Mouse (Mus musculus): Measurements from ENCODE around the gene Tex29. TPM values are rescaled to one million over a fixed set of nuclear protein-coding genes. Genes with fewer than 3 reads are reported as not detected.

The Tex29 gene
- total RNA-seq, 1 experiment: not detected

- no peak overlapping the region for H3K9ac ChIP-seq (ENCODE audit: insufficient read depth, low read depth, low read length, poor library complexity, severe bottlenecking)
- no peak for DNase-seq (ENCODE audit: low read depth, low spot score)
- no peak overlapping the region for H3K27ac ChIP-seq (ENCODE audit: insufficient read depth, low read depth, low read length, poor library complexity, severe bottlenecking)
- H3K9me3 ChIP-seq (ENCODE audit: control insufficient read depth, insufficient read depth, low read depth, low read length): no peaks in the 10 kb centered on the region
- TF ChIP-seq ZNF384 (IDR thresholded peaks at IDR 0.05; ENCODE audit: low read depth, low read length): no peak
- no peak for TF ChIP-seq CHD2 (IDR thresholded peaks at IDR 0.05; ENCODE audit: low read depth, low read length)
- TF ChIP-seq MAFK (IDR thresholded peaks at IDR 0.05; ENCODE audit: insufficient read depth, low read depth, low read length): no peak
- TF ChIP-seq HCFC1 (IDR thresholded peaks at IDR 0.05; ENCODE audit: borderline replicate concordance, insufficient read depth, low read length): no peak
- TF ChIP-seq ZC3H11A (IDR thresholded peaks at IDR 0.05; ENCODE audit: borderline replicate concordance, low read depth, low read length): no peak
- H3K4me1 ChIP-seq (ENCODE audit: control insufficient read depth in 2 of 2, insufficient read depth in 2 of 2, low read length in 2 of 2, poor library complexity in 1 of 2): no peaks in the 10 kb centered on the region
- H3K4me3 ChIP-seq (ENCODE audit: insufficient read depth in 1 of 2, low read depth in 1 of 2, low read length in 2 of 2, poor library complexity in 1 of 2, severe bottlenecking in 1 of 2): no peak overlapping the region
- peaks cover 38% of the 10 kb centered on the region for H3K36me3 ChIP-seq (ENCODE audit: control insufficient read depth, insufficient read depth, low read length, poor library complexity, severe bottlenecking)
- in situ Hi-C loops (cut with MboI; ENCODE audit: low sequenced_read_pairs in 2 of 2, unreplicated experiment in 2 of 2): no loop called here
These were observed 34.0 kb upstream of the Tex29 start for GRCm38 (mm10) chr8:11806252-11806651.

GRCm38 (mm10) chr8:11807361-11807760, 32.9 kb upstream of the Tex29 start:
- Histone ChIP-seq H3K4me1 (ENCODE audit: control insufficient read depth in 2 of 2, insufficient read depth in 2 of 2, low read length in 2 of 2, poor library complexity in 1 of 2) (no peaks in the 10 kb centered on the region), H3K9me3 (ENCODE audit: control insufficient read depth, insufficient read depth, low read depth, low read length) (no peaks in the 10 kb centered on the region), H3K27ac (ENCODE audit: insufficient read depth, low read depth, low read length, poor library complexity, severe bottlenecking) (no peak overlapping the region), H3K4me3 (ENCODE audit: insufficient read depth in 1 of 2, low read depth in 1 of 2, low read length in 2 of 2, poor library complexity in 1 of 2, severe bottlenecking in 1 of 2) (no peak overlapping the region), H3K9ac (ENCODE audit: insufficient read depth, low read depth, low read length, poor library complexity, severe bottlenecking) (no peak overlapping the region), H3K36me3 (ENCODE audit: control insufficient read depth, insufficient read depth, low read length, poor library complexity, severe bottlenecking) (peaks cover 38% of the 10 kb centered on the region)
- no peak for DNase-seq (ENCODE audit: low read depth, low spot score)
- in situ Hi-C loops (cut with MboI; ENCODE audit: low sequenced_read_pairs in 2 of 2, unreplicated experiment in 2 of 2): no loop called here
- TF ChIP-seq MAFK (IDR thresholded peaks at IDR 0.05; ENCODE audit: insufficient read depth, low read depth, low read length) (no peak), CHD2 (IDR thresholded peaks at IDR 0.05; ENCODE audit: low read depth, low read length) (no peak), HCFC1 (IDR thresholded peaks at IDR 0.05; ENCODE audit: borderline replicate concordance, insufficient read depth, low read length) (no peak), ZNF384 (IDR thresholded peaks at IDR 0.05; ENCODE audit: low read depth, low read length) (no peak), ZC3H11A (IDR thresholded peaks at IDR 0.05; ENCODE audit: borderline replicate concordance, low read depth, low read length) (no peak)

GRCm38 (mm10) chr8:11808047-11808446, 32.2 kb upstream of the Tex29 start:
- TF ChIP-seq MAFK (IDR thresholded peaks at IDR 0.05; ENCODE audit: insufficient read depth, low read depth, low read length) (no peak), ZC3H11A (IDR thresholded peaks at IDR 0.05; ENCODE audit: borderline replicate concordance, low read depth, low read length) (no peak), HCFC1 (IDR thresholded peaks at IDR 0.05; ENCODE audit: borderline replicate concordance, insufficient read depth, low read length) (no peak), ZNF384 (IDR thresholded peaks at IDR 0.05; ENCODE audit: low read depth, low read length) (no peak), CHD2 (IDR thresholded peaks at IDR 0.05; ENCODE audit: low read depth, low read length) (no peak)
- no peaks in the 10 kb centered on the region for H3K9me3 ChIP-seq (ENCODE audit: control insufficient read depth, insufficient read depth, low read depth, low read length)
- DNase-seq (ENCODE audit: low read depth, low spot score): no peak
- peaks cover 40% of the 10 kb centered on the region for H3K36me3 ChIP-seq (ENCODE audit: control insufficient read depth, insufficient read depth, low read length, poor library complexity, severe bottlenecking)
- H3K27ac ChIP-seq (ENCODE audit: insufficient read depth, low read depth, low read length, poor library complexity, severe bottlenecking): no peak overlapping the region
- in situ Hi-C loops (cut with MboI; ENCODE audit: low sequenced_read_pairs in 2 of 2, unreplicated experiment in 2 of 2): no loop called here
- no peaks in the 10 kb centered on the region for H3K4me1 ChIP-seq (ENCODE audit: control insufficient read depth in 2 of 2, insufficient read depth in 2 of 2, low read length in 2 of 2, poor library complexity in 1 of 2)
- no peak overlapping the region for H3K9ac ChIP-seq (ENCODE audit: insufficient read depth, low read depth, low read length, poor library complexity, severe bottlenecking)
- H3K4me3 ChIP-seq (ENCODE audit: insufficient read depth in 1 of 2, low read depth in 1 of 2, low read length in 2 of 2, poor library complexity in 1 of 2, severe bottlenecking in 1 of 2): no peak overlapping the region

- H3K36me3 ChIP-seq (ENCODE audit: control insufficient read depth, insufficient read depth, low read length, poor library complexity, severe bottlenecking): peaks cover 48% of the 10 kb centered on the region
- H3K9me3 ChIP-seq (ENCODE audit: control insufficient read depth, insufficient read depth, low read depth, low read length): no peaks in the 10 kb centered on the region
- H3K4me1 ChIP-seq (ENCODE audit: control insufficient read depth in 2 of 2, insufficient read depth in 2 of 2, low read length in 2 of 2, poor library complexity in 1 of 2): no peaks in the 10 kb centered on the region
- H3K27ac ChIP-seq (ENCODE audit: insufficient read depth, low read depth, low read length, poor library complexity, severe bottlenecking): no peak overlapping the region
- no peak for DNase-seq (ENCODE audit: low read depth, low spot score)
- no peak overlapping the region for H3K9ac ChIP-seq (ENCODE audit: insufficient read depth, low read depth, low read length, poor library complexity, severe bottlenecking)
- TF ChIP-seq CHD2 (IDR thresholded peaks at IDR 0.05; ENCODE audit: low read depth, low read length) (no peak), ZC3H11A (IDR thresholded peaks at IDR 0.05; ENCODE audit: borderline replicate concordance, low read depth, low read length) (no peak), HCFC1 (IDR thresholded peaks at IDR 0.05; ENCODE audit: borderline replicate concordance, insufficient read depth, low read length) (no peak), ZNF384 (IDR thresholded peaks at IDR 0.05; ENCODE audit: low read depth, low read length) (no peak), MAFK (IDR thresholded peaks at IDR 0.05; ENCODE audit: insufficient read depth, low read depth, low read length) (no peak)
- in situ Hi-C loops (cut with MboI; ENCODE audit: low sequenced_read_pairs in 2 of 2, unreplicated experiment in 2 of 2): no loop called here
- H3K4me3 ChIP-seq (ENCODE audit: insufficient read depth in 1 of 2, low read depth in 1 of 2, low read length in 2 of 2, poor library complexity in 1 of 2, severe bottlenecking in 1 of 2): no peak overlapping the region
These were observed 29.8 kb upstream of the Tex29 start for GRCm38 (mm10) chr8:11810426-11810825.

- no peak for TF ChIP-seq HCFC1 (IDR thresholded peaks at IDR 0.05; ENCODE audit: borderline replicate concordance, insufficient read depth, low read length)
- no peak for TF ChIP-seq ZC3H11A (IDR thresholded peaks at IDR 0.05; ENCODE audit: borderline replicate concordance, low read depth, low read length)
- no peak for TF ChIP-seq ZNF384 (IDR thresholded peaks at IDR 0.05; ENCODE audit: low read depth, low read length)
- no peak for TF ChIP-seq MAFK (IDR thresholded peaks at IDR 0.05; ENCODE audit: insufficient read depth, low read depth, low read length)
- TF ChIP-seq CHD2 (IDR thresholded peaks at IDR 0.05; ENCODE audit: low read depth, low read length): no peak
- Histone ChIP-seq H3K9me3 (ENCODE audit: control insufficient read depth, insufficient read depth, low read depth, low read length) (no peaks in the 10 kb centered on the region), H3K4me1 (ENCODE audit: control insufficient read depth in 2 of 2, insufficient read depth in 2 of 2, low read length in 2 of 2, poor library complexity in 1 of 2) (no peaks in the 10 kb centered on the region), H3K36me3 (ENCODE audit: control insufficient read depth, insufficient read depth, low read length, poor library complexity, severe bottlenecking) (peaks cover 52% of the 10 kb centered on the region), H3K27ac (ENCODE audit: insufficient read depth, low read depth, low read length, poor library complexity, severe bottlenecking) (no peak overlapping the region), H3K4me3 (ENCODE audit: insufficient read depth in 1 of 2, low read depth in 1 of 2, low read length in 2 of 2, poor library complexity in 1 of 2, severe bottlenecking in 1 of 2) (no peak overlapping the region), H3K9ac (ENCODE audit: insufficient read depth, low read depth, low read length, poor library complexity, severe bottlenecking) (no peak overlapping the region)
- DNase-seq (ENCODE audit: low read depth, low spot score): no peak
- in situ Hi-C loops (cut with MboI; ENCODE audit: low sequenced_read_pairs in 2 of 2, unreplicated experiment in 2 of 2): no loop called here
These were observed 26.5 kb upstream of the Tex29 start for GRCm38 (mm10) chr8:11813801-11814200.
